Comparison of ENCODE assay signal across 11 mouse cellular contexts in the genomic region with DNA sequence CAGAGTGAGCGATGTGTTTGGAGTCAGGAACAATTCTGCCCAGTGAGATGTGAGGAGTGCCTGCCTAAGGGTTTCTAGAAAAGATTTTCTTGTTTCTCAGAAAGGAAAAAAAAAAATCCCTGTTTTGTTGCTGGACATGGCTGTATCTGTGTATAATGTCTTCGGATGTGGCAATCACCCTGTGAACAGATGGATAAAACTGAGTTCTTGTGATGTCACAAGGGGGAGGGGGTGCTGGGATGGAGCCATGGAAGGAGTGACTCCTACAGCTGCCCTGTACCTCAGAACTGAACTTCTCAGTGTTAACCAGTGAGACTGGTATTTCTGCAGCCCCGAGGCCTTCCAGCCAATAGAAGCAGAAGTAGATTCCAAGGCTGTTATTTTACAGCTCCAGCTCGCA.
"Had no signal": no experiment of that assay in that cellular context is flagged by ENCODE, and none has a peak within 500 bp of the region (broad histone marks: within the 10 kb centered on the region; RNA-seq: fewer than 3 reads in every experiment).

No protein-coding gene starts in this region.

- H3K27me3 ChIP-seq: midbrain, embryonic 12.5 days; neural tube, embryonic 13.5 days had no signal

- H3K4me3 ChIP-seq: layer of hippocampus, adult 2 months; midbrain, embryonic 12.5 days; neural tube, embryonic 13.5 days had no signal

- H3K9me3 ChIP-seq: midbrain, embryonic 12.5 days; neural tube, embryonic 13.5 days had no signal

- H3K36me3 ChIP-seq: midbrain, embryonic 12.5 days; neural tube, embryonic 13.5 days had no signal

- H3K27ac ChIP-seq: layer of hippocampus, adult 2 months; liver, embryonic 14.5 days; midbrain, embryonic 12.5 days; neural tube, embryonic 13.5 days; stomach, postnatal 0 days had no signal

- DNase-seq: kidney, adult 9 months; kidney, postnatal 10 days; kidney, postnatal 4 days; lung, embryonic 14.5 days; right cerebral cortex, adult 18-20 months; thymus, postnatal 4 days had no signal
